Mouse (Mus musculus): Measurements from ENCODE around the gene Ldah.
A peak's percentile ranks its signal among the peaks of the same experiment; 100 is the strongest.
"Not testable (repeated sequence)": the region's sequence is repeated elsewhere in the genome, so short reads cannot be mapped to it uniquely, and the experiment has no call there.

Ldah gene

GRCm38 (mm10) chr12:8207978-8208403 lies at the start of gene Ldah:
Gene Ldah (plus strand): TSS chr12:8208107.
- DNase-seq: peak; percentile 90

DNA sequence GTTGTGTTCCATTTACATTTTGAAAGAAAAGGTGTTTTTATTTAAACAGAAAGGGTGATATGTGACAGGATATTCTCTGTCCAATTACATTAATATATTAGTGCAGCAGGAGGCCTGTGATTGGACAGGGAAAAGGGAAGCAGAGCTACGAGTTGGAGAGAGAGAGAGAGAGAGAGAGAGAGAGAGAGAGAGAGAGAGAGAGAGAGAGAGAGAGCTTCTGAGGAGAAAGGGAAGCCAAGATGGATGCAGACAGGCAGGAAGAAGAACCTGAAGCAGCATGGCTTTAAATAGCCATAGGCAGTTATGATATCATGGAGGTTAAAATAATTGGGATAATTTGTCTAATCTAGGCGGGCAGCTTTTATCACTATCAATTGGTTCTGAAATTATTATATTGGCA lies 40.2 kb upstream of the Ldah start:
- DNase-seq: no peak

GRCm38 (mm10) chr12:8180921-8181320 lies 27.0 kb upstream of the Ldah start:
- DNase-seq: no peak

DNA sequence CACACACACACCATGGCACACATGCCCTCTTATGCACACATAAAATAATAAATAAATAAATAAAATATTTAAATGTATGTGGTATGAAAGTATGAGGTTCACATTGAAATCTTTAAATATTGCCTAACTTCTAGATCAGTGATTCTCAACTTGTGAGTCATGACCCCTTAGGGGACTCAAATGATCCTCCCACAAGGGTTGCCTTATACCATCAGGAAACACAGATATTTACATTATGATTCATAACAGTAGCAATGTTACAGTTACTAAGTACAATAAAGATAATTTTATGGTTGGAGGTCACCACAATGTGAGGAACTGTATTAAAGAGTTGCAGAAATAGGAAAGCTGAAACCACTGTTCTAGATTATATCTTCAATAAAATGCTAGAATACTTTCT lies 26.2 kb upstream of the Ldah start:
- no peak for DNase-seq

DNA sequence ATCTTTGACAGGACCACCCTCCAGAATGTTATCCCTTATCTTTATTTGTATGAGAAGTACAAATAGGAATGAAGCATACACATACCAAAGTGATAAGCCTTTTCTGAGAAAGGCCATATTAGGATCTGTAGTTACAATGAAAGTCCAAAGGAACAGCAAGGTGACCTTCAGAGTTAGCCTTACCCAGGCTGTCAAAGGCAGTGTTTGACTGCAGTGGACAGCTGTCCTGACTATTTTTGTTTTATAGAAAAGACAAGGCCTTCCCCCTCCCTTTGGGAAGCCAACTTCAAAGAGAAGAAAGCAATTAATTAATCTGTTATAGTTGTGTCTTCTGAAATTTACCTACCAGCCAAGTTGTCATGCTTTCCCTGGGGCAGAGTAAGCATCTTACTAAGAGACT lies 23.4 kb upstream of the Ldah start:
- no peak for DNase-seq

GRCm38 (mm10) chr12:8188161-8188560 lies 19.7 kb upstream of the Ldah start:
- no peak for DNase-seq

GRCm38 (mm10) chr12:8188796-8189535 lies 18.9 kb upstream of the Ldah start:
- DNase-seq: not testable (repeated sequence)

DNA sequence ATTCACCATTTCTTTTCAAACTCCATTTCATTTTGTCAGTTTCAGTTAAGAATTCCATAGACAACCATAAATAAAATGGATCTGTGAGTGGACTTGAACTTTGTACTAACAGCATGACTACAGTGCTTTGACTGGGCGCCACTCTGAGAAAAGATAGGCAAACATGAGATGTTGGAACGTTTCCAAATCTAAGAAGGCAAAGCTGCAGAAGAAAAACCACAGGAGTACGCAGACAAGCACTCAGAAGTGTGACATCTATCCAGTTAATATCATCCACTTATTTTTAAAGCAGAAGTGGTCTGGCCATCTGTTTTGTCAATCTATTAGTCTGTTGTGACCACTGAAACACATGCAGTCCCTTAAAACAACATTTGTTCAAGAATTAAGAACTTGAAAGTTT lies 18.2 kb upstream of the Ldah start:
- no peak for DNase-seq

DNA sequence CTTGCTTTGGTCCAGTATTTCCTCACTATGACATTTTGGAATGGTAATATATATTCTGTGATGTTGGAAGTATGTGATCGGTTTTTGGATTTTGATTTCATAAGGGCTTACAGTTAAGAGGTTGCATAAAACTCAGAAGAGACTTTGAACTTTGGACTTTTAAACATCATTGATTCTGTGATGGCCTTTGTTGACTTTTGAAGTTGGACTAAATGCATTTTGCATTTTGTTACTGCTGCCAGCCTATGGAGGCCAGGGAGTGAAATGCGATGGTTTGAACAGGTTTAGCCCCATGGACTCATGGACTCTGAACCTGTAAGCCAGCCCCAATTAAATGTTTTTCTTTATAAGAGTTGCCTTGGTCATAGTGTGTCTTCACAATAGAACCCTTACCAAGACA lies 2.2 kb upstream of the Ldah start:
- no peak for DNase-seq

DNA sequence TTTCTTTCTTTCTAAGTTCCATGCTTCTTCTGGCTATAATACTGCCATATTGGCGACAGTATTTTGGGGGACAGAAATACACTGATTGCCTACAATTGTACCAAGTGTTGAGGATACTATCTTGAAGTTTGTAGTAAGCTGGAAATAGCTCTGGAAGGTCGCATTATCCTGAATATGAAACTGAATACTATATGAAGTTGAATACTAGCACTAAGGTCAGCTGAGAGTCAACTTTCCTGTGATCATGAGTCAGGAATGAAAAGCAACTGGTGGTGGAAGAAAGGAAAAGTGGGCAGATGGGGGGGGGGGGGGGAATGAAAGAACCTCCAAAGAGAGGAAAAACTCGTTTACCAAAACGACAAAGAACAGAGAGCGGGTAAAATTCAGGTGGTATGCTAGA lies 329 bp upstream of the Ldah start:
- no peak for DNase-seq

DNA sequence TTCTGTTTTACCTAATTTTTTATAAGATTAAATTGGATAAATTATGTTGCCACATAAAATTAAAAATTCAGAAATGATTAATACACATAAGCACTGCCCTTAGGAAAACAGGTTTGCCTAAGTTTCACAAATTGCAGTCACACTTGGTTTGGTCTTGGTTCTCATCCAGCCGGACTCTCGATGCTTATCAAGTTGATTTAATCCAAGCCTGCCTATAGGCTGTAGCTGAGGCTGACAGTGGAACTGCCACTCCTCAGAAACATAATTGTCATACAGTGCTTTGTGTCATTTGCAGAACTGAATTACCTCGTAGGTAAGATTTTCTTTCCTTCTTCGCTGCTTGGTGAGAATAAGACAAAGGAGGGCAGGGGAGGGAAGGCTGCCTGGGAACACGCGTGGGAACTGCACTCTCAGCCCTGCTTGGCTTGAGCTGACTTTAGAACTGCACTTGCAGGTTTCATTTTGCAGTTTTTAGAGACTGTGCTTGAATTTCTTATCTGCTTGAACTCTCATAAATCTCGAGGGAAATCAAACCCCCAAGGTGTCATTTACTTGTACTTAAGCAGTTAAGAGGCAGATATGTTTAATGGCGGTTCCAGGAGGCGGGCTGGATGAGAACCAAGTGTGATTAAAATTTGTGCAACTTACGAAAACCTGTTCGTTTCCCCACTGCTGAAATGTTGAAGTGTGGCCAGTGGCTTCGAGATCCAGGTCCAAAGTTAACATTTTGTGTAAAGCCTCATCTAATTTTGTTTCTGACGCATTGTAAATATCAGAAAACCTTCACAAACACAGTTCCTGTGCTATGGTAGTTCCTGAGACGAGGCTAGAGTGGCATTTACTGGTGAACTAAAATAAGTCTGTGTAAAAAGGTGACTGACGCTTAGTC lies 8.7 kb downstream of the Ldah start:
- DNase-seq: no peak

GRCm38 (mm10) chr12:8223036-8223435 lies 15.1 kb downstream of the Ldah start:
- no peak for DNase-seq

DNA sequence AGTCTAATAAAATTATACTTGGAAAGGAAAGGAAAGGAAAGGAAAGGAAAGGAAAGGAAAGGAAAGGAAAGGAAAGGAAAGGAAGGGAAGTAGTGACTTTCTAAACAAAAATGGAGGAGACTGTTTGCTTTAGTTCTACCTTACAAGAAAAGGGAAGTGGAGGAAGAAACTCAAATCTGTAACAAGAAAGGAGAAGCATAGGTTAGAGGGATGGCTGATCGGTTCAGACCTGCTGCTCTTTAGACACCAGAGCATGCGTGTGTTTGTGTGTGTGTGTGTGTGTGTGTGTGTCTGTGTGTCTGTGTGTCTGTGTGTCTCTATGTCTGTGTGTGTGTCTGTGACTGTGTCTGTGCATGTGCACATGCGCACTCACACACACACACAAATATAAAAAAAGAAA lies 23.2 kb downstream of the Ldah start:
- no peak for DNase-seq

DNA sequence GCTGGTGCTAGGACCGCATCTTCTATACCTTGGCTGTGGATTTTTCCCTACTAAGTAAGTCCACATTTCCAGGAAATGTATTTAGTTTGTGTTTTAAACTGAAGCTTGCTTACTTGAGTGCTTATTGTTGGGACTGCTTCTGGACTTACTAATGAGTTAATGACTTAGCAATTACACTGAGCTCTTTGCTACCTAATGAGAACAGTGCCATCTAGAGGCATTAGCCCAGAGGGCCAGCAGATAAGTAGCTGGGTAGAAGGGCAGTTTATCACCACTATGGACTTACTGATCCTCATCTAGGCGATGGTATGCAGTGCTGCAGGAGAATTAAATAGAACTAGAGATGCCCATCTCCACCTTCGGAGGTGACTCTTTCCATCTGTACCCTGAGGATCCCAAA lies 24.8 kb downstream of the Ldah start:
- DNase-seq: no peak

GRCm38 (mm10) chr12:8242181-8242580 lies 34.3 kb downstream of the Ldah start:
- DNase-seq: no peak

DNA sequence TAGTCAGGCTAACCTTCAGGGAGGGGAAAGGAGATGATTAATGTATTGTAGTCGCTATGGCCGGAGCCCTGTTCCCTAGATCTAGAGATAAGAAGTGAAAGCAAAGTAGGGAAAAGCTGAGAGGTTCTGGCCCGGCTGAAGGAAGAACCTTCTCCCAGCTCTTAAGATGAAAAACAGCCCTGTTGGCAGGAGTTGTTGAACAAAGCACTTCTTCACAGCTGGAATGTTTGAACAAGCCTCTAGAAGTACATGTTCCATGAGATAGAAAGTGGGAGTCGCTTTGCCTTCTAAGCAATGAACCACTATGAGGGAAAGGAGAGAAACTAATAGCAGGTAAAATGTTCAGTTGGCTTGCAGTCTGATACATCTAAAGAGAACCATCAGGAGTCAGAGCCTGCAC lies 36.8 kb downstream of the Ldah start:
- no peak for DNase-seq

GRCm38 (mm10) chr12:8260297-8260696 lies 52.4 kb downstream of the Ldah start:
- DNase-seq: no peak

- DNase-seq: no peak
Measured at GRCm38 (mm10) chr12:8266311-8266710, 58.4 kb downstream of the Ldah start.

DNA sequence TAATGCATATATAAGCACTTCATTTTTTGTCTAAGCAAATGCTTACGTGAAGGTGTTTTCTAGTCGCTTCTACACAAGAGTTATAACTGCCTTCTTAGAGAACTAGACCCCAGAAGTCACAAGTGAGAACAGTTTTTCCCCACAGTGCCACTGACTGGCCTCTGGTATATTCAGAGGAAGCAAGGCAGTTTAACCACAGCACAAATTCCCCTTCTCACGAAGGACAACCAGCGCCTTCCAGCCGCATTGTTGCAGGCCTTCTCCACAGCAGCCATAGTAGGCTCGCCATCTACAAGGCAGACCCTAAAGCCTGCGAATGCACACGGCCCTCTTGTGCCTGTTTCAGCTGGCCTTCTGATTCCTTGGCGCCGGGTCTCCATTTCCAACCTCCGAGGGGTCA lies 61.7 kb downstream of the Ldah start:
- DNase-seq: no peak

GRCm38 (mm10) chr12:8271405-8271804 lies 63.5 kb downstream of the Ldah start:
- DNase-seq: no peak

GRCm38 (mm10) chr12:8273471-8274171 lies 65.7 kb downstream of the Ldah start:
- no peak for DNase-seq

- no peak for DNase-seq
Measured at GRCm38 (mm10) chr12:8275424-8275823, 67.5 kb downstream of the Ldah start.

GRCm38 (mm10) chr12:8281225-8282017 lies 73.5 kb downstream of the Ldah start:
- DNase-seq: no peak
